Mouse (Mus musculus) liver, postnatal 0 days (tissue): ENCODE results near the gene Clmp.

Source experiments
- CTCF ChIP-seq: sonication (generic); IDR thresholded peaks from 2 replicates; pipeline ENCODE4 v1.5.1; 2016; ENCODE audit warnings: antibody characterized with exemption, low read depth
- EP300 ChIP-seq: IDR thresholded peaks from 2 replicates; pipeline ENCODE4 v1.6.1; 2016; ENCODE audit warnings: antibody characterized with exemption, low read depth, mild to moderate bottlenecking

- no peak for TF ChIP-seq EP300
- TF ChIP-seq CTCF: no peak
These were observed 13.4 kb downstream of the Clmp start for GRCm38 (mm10) chr9:40699194-40699593.
